Mouse (Mus musculus) retina, embryonic 14.5 days (tissue): ENCODE results near the gene Ccdc136.
"Not testable (repeated sequence)": the region's sequence is repeated elsewhere in the genome, so short reads cannot be mapped to it uniquely, and the experiment has no call there.

ENCODE experiments used
- DNase-seq: peaks from one replicate; pipeline ENCODE4 v3.0.0-alpha.2; 2015; ENCODE audit warnings: low spot score

Ccdc136 gene

GRCm38 (mm10) chr6:29395910-29396713 lies at the start of gene Ccdc136:
Gene Ccdc136 (plus strand): TSS chr6:29396309.
- DNase-seq, result peak; percentile 77

- not testable (repeated sequence) for DNase-seq
These were observed 49.6 kb upstream of the Ccdc136 start for GRCm38 (mm10) chr6:29346512-29346911.

- DNase-seq, result no peak
These were observed 48.9 kb upstream of the Ccdc136 start for GRCm38 (mm10) chr6:29347189-29347588.

DNA sequence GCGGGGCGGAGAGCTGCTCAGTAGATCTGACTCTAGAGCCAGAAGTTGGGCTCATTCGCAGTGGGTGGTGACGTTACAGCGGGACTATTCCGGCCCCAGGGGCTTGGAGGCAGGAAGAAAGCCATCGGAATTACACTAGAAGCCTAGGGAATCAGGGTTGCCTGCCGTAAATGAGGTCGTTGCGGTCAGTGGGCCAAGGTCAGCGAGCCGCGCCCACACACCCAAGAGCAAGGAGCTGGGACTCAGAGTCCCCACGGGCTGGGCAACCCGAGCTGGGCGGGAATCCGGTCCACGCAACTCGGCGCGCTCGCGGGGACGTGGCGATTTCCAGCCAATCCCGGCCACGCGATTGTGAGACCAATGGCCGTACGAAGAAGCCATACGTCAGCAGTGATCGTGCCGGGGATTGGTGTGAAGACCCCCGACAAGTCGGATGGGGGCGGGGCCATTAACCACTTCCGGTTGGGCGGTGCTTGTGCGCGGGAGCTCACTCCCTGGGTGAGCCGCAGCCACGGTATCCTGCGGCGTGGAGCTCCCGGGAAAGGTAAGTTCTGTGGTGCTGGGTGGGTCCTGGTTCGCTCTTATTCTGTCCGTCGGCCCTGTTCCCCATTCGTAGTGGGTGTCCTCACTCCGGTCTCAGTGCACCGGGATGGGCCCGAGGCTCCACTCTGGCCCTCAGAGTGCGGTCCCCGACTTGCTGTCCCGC lies 48.3 kb upstream of the Ccdc136 start, which contains the start of gene Calu:
Gene Calu (plus strand): TSS at position 405 of the 706 bp plus-strand sequence.
- peak; percentile 100 for DNase-seq

DNA sequence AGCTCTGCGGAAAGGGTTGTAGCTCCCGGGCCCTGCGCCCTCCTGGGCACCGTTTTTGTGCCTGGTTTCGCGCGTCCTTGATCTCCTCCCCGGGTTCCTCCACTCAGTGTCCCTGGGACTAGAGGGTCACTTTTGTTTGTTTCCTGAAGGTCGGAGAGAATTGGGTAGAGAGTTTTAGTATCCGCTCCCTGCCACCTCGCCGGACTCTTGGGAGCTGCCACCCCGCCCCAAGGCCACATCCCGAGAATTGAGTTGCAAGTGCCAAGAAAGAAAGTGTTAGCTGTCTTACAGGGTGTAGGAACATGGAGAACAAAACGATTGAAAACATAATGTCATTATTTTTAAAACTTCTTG lies 47.8 kb upstream of the Ccdc136 start:
- no peak for DNase-seq

DNA sequence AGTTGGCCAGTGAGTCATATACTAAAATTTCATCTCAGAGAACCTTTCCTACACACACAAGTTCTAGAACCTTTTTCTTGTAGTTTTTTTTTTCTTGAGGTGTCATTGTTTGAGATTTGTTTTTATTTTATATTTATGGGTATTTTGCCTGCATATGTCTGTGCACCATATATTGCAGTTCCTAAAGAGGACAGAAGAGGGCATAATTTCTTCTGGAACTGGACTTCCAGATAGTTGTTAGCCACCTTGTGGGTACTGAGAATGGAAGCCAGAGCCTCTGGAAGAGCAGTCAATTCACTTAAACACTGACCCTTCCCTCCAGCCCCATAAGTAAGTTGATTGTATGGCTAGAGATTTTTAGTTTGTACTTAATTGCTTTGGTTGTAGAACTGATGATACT lies 44.5 kb upstream of the Ccdc136 start:
- peak; percentile 37 for DNase-seq

GRCm38 (mm10) chr6:29352816-29353215 lies 43.3 kb upstream of the Ccdc136 start:
- DNase-seq, result no peak

- no peak for DNase-seq
These were observed 36.7 kb upstream of the Ccdc136 start for GRCm38 (mm10) chr6:29359386-29359785.

DNA sequence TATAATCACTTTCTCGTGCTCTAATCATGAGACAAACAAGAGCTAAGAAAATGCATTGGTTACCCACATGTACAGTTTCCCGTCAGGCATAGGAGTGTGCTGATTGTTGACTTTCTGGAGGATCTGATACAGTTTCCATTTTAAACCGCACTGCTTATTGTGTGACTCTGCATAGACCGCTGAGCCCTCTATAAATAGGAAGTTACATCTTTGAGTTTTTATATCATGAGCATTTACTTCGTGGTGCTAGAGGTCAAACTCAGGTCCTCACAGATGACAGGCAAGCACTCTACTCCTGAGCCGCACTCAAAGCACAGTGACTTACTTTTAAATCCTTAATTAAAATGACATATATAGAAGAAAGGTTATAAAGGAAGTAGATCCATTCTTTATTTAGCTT lies 35.9 kb upstream of the Ccdc136 start:
- DNase-seq, result no peak

DNA sequence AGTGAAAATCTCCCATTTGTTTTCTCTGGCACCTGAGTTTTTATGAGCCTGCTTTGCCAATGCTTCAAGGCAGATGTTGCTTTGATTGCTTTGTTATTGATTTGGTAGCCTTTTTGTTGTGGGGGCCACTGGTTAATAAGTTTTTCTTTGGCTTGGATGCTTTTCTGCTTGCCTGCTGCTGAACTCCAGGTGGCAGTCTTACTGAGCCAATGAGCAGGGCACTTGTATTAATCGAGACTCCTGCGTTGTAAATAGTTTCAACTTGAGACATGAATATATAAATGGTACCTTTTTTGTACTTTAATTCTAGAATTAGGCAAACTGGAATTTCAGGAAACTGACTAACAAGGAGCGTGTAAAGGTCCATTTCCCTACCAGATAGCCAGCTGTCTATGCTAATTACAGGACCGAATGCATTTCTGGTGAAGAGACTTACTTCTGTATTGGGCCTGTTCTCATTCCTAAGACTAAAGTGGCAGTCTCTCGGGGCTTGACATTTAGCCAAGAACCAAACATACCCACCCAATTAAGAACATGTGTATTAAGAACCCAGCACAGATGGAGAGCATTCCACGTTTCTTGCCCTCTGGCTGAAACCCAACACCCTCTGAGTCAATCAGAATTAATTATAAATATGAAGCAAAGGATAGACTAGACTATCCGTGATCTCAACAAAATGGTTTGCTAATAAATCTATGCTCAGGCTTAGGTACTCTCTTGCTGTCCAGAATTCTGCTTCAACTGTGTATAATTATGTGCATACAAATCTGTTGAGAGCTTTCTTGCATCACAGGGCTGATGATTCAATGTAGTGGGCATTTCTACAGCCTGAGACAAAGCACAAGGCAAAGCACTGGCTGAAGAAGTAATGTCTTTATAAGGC lies 33.6 kb upstream of the Ccdc136 start:
- DNase-seq, result no peak

DNA sequence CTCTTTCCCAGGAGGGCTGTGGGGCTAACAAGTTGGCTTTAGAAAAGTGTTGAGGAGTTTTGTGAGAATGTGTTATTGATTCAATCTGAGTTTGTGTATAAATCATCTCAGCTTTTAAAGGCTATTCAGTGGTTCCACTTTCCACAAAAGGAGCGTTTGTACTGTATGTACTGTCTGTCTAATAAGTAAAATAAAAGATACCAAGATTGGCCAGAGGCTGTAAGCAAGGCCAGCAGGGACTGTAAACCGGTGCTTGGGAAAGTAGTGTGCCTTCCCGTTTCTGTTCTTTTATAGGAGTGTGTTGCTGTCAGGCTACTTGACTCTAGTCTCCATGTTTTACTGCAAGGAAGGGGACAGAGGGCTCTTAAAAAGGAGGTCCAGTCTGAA lies 33.0 kb upstream of the Ccdc136 start:
- no peak for DNase-seq

GRCm38 (mm10) chr6:29365277-29365676 lies 30.8 kb upstream of the Ccdc136 start:
- DNase-seq, result no peak

DNA sequence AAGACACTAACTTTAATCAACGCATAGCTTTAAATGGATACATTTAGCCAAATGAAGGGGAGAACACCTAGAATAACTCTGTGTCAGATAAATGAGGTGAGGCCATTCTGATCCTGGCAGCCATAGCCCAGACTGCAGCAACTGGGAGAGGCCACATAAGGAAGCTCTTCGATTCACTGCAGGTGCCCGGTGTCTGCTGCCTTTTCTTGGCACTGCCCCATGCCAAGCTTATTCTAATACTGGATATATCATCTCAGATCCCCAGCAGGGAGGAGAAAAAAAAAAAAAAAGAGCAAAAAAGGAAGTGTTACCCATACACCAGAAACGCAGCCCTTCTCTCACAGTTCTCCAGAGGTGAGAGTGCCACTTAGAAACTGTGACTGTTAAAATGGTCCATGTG lies 18.7 kb upstream of the Ccdc136 start:
- DNase-seq, result no peak

DNA sequence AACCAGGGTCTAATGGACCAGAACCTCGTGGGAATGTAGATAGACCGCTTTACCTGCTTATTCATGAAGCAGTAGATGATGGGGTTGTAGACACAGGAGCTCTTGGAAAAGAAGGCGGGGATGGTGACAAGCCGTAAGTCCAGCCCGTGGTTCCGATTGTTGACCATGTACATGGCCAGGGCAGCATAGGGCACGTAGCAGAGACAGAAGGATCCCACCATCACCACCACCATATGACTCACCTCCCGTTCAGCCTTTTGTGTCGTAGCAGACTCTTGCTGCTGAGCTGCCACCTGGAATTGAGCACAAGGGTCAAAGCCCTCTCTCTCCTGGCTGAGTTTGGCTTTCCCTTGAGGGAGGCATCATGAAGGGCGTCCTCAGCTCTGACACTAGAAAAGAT lies 17.4 kb upstream of the Ccdc136 start:
- no peak for DNase-seq

GRCm38 (mm10) chr6:29379954-29380353 lies 16.2 kb upstream of the Ccdc136 start:
- DNase-seq, result no peak

GRCm38 (mm10) chr6:29382442-29382841 lies 13.7 kb upstream of the Ccdc136 start:
- DNase-seq, result no peak

GRCm38 (mm10) chr6:29388052-29388518 lies 8.0 kb upstream of the Ccdc136 start, which contains the start of gene Opn1sw:
Gene Opn1sw (minus strand): TSS chr6:29388468.
- DNase-seq, result no peak

DNA sequence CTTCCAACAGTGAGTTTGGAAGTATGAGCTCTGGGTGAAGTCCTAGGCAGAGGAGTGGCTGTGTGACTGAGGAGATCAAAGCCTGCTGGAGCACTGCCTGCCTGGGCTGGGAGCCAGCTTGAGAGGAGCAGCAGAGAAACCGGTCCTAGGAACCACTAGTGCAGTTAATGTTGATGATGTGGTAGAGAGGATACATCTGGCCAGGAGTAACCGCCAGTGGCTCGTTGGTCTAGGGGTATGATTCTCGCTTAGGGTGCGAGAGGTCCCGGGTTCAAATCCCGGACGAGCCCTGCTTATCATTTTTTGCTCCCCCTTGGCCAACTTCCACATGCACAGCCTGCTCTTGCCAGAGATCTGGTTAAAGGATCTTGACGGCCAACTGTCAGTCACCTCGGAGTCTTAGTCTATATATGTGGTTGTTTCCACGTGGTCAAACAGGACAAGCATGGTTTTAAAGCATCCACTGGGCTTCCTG lies 7.5 kb upstream of the Ccdc136 start:
- no peak for DNase-seq

GRCm38 (mm10) chr6:29389425-29389824 lies 6.7 kb upstream of the Ccdc136 start:
- no peak for DNase-seq

DNA sequence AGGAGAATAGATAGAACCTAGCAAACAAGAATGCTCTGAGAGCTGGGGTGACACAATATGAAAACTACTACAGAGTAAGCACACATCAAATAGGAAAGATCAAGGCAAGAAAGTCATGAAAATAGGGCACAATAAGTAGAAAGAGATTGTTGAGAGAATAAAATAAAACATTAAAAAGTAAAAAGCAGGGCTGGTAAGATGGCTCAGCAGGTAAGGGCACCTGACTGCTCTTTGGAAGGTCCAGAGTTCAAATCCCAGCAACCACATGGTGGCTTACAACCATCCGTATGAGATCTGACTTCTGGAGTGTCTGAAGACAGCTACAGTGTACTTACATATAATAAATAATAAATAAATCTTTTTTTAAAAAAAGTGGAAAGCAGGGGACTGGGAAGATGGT lies 5.6 kb upstream of the Ccdc136 start:
- DNase-seq, result not testable (repeated sequence)

DNA sequence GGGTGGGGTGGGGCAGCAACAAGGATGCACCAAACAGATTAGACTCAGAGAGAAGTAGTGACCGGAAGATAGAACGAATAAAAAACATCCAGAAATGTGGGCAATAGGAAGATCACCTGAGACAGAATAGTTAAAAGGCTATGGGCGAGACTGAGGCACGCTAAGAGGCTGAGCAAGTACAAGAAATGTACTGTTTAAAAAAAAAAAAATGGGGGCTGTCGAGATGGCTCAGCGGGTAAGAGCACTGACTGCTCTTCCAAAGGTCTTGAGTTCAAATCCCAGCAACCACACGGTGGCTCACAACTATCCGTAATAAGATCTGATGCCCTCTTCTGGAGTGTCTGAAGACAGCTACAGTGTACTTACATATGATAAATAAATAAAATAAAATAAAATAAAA lies 4.9 kb upstream of the Ccdc136 start:
- DNase-seq, result not testable (repeated sequence)

DNA sequence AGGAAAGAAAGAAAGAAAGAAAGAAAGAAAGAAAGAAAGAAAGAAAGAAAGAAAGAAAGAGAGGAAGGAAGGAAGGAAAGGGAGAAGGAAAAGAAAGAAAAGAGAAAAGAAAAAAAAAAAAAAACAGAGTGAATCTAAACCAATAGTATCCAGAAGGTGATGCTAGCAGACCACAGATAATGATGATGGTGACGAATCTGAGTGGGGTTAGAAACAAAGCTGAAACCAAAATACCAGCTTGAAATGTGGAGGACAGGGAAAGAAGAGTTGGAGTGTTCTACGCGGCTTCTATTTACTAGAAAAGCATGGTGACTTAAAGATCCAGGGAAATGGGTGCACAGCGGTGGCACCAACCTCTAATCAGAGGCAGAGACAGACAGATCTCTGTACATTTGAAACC lies 4.3 kb upstream of the Ccdc136 start:
- DNase-seq, result no peak
